Mouse (Mus musculus): ENCODE measurements around the gene Epb42. TPM values are rescaled to one million over a fixed set of nuclear protein-coding genes. Genes with fewer than 3 reads are reported as not detected.
A peak's percentile ranks its signal among the peaks of the same experiment; 100 is the strongest.

Epb42 gene
- total RNA-seq, 2 experiments from 2014 or later = 1.1 to 1.3 TPM

DNA sequence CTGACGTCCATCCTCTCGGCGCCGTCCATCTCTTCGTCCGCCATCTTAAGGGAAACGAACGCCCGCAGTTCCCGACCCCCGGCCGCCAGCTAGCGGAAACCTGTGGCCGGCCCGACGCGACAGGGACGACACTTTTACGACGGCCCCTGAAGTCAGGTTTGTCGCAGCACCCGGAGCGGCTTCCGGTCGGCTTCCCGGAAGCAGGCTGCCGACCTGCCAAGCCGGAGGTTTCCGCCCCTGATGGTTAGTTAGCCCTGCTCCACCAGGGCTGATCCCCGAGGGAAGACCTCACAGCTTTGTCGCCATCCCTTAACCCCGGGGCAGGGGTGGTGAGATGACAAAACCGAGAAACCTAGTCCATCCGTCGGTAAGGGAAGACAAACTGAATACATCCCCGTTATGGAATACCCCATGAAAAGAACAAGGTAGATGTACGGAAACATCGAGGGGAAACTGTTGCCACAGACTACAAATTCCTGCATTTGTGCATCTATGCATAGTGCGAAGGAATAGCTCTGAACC, 66.3 kb downstream of the Epb42 start, which contains the start of gene Ubr1:
Gene Ubr1 (minus strand): TSS at position 157 of the 522 bp plus-strand sequence.
- intact Hi-C loops (cut with DNase I) = no loop called here
- peak; percentile 86 to 90 for DNase-seq

DNA sequence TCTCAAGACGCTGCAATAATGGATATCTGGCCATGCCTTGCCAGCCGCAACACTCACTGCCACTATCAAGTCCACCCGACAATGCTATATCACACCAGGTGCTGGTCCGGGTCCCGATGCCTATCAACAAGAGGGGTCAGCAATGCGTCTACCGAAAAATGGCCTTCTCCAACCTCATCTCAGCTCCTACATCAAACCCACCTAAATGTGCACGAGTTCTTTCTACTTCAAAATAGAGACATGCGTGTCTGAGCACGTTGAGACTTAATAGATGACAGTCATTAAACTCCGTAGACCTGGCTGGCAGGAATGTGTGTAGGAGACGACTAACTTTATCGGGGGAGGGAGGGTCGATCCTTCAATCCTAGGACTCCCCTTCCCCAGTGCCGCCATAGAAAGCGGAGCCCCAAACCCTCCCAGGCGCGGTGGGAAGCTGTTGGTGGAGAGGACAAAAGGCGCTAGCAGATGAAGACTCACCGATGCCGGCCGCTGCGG, 66.8 kb downstream of the Epb42 start:
- peak in 1 of 2 experiments; percentile 11 for DNase-seq
- intact Hi-C loops (cut with DNase I) = no loop called here

Small RNA genes lying within 50 kb of the gene (microRNA-seq; reads per million reads assigned to microRNA genes)
- gene Gm44325 = 0 reads per million in 2 experiments

Other genes starting within 250 kb of the Epb42 start
- gene Cdan1, start 186.9 kb downstream of the Epb42 start, total RNA-seq (2021) = 10 to 100 TPM; 15.7 to 17.1 TPM
- 10 to 100 TPM; 12.0 to 14.3 TPM for gene Ttbk2, start 186.5 kb downstream of the Epb42 start, total RNA-seq (2021)
- gene Ubr1, start 66.4 kb downstream of the Epb42 start, total RNA-seq (2021) = 10 to 100 TPM; 23.6 to 25.2 TPM
- 1 to 10 TPM; 2.7 to 3.1 TPM for gene Tmem62, start 60.1 kb downstream of the Epb42 start, total RNA-seq (2021)
- 10 to 100 TPM; 37.3 to 40.9 TPM for gene Ccndbp1, start 28.7 kb downstream of the Epb42 start, total RNA-seq (2021)
- not detected for gene Tgm5, start 48.8 kb upstream of the Epb42 start, total RNA-seq (2021)
- gene Tgm7, start 72.7 kb upstream of the Epb42 start, total RNA-seq (2021) = not detected
- 10 to 100 TPM; 10.5 to 11.7 TPM for gene Adal, start 103.4 kb upstream of the Epb42 start, total RNA-seq (2021)
- gene Lcmt2, start 103.6 kb upstream of the Epb42 start, total RNA-seq (2021) = 1 to 10 TPM; 8.8 to 9.2 TPM
- 10 to 100 TPM; 15.5 to 16.1 TPM for gene Tubgcp4, start 133.6 kb upstream of the Epb42 start, total RNA-seq (2021)
- gene Zscan29, start 134.1 kb upstream of the Epb42 start, total RNA-seq (2021) = 1 to 10 TPM; 7.6 to 8.5 TPM
- 10 to 100 TPM; 32.5 to 41.3 TPM for gene Trp53bp1, start 234.3 kb upstream of the Epb42 start, total RNA-seq (2021)

Measured in heart, postnatal 14 days (tissue).